Mouse (Mus musculus) G1E (cell line): ENCODE measurements at regions not wholly inside any gene's neighbourhood (a gene's known extent, or its start where the extent isn't known, plus 50 kb on each side); places are given as distances from the start of the nearest gene placed in this dataset.

ENCODE experiments used
- CTCF ChIP-seq: IDR thresholded peaks from 2 replicates; pipeline ENCODE4 v1.5.1; 2012; ENCODE audit warnings: low read depth, low read length, inconsistent platforms, mixed read lengths
- GATA1 ChIP-seq: IDR thresholded peaks from 2 replicates; pipeline ENCODE4 v1.6.1; 2012; ENCODE audit warnings: borderline replicate concordance, low read length, inconsistent platforms, mixed read lengths
- POLR2AphosphoS5 ChIP-seq: IDR thresholded peaks from 2 replicates; pipeline ENCODE4 v1.6.1; 2012; ENCODE audit warnings: low read depth, low read length, inconsistent platforms; ENCODE audit not compliant: insufficient replicate concordance
- TAL1 ChIP-seq: conservative IDR thresholded peaks from 2 replicates; pipeline ENCODE4 v1.6.1; 2012; ENCODE audit warnings: low read depth, low read length, inconsistent platforms, mixed read lengths

DNA sequence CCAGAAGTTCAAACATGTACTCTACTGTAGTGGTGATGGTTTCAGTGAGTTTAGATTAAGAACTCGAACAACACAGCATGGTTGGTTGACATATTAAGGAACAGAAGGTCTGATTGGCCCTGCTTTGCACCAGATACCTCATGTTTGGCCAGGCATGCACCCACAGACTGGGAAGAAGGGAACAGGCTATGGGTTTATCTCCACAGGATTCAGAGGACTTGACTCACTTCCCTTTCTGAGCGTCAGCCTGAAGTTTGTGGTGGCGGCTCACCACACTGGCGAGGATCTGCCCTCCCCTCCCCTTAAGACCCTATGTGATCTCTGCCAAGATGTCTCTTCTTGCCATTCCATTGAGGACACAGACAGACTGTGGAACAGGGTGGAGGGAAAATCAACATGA lies 391.7 kb downstream of the Ccdc171 start:
- no peak for TF ChIP-seq GATA1
- no peak for TF ChIP-seq CTCF
- no peak for TF ChIP-seq POLR2AphosphoS5
- TF ChIP-seq TAL1: no peak
